Mouse (Mus musculus): Measurements from ENCODE around the gene Zfp281.

- TF ChIP-seq CTCF (IDR thresholded peaks at IDR 0.05; ENCODE audit: low read depth, low read length) (no peak), POLR2A (IDR thresholded peaks at IDR 0.05; ENCODE audit: extremely low read depth, insufficient read depth, low read length) (no peak)
These were observed 33.9 kb downstream of the Zfp281 start for GRCm38 (mm10) chr1:136658456-136659227.
